Mouse (Mus musculus): ENCODE data around the gene Dqx1. TPM values are rescaled to one million over a fixed set of nuclear protein-coding genes. Genes with fewer than 3 reads are reported as not detected.

The Dqx1 gene
- total and polyA plus RNA-seq, 2 experiments from 2014 or later = 0.11 to 0.30 TPM

DNA sequence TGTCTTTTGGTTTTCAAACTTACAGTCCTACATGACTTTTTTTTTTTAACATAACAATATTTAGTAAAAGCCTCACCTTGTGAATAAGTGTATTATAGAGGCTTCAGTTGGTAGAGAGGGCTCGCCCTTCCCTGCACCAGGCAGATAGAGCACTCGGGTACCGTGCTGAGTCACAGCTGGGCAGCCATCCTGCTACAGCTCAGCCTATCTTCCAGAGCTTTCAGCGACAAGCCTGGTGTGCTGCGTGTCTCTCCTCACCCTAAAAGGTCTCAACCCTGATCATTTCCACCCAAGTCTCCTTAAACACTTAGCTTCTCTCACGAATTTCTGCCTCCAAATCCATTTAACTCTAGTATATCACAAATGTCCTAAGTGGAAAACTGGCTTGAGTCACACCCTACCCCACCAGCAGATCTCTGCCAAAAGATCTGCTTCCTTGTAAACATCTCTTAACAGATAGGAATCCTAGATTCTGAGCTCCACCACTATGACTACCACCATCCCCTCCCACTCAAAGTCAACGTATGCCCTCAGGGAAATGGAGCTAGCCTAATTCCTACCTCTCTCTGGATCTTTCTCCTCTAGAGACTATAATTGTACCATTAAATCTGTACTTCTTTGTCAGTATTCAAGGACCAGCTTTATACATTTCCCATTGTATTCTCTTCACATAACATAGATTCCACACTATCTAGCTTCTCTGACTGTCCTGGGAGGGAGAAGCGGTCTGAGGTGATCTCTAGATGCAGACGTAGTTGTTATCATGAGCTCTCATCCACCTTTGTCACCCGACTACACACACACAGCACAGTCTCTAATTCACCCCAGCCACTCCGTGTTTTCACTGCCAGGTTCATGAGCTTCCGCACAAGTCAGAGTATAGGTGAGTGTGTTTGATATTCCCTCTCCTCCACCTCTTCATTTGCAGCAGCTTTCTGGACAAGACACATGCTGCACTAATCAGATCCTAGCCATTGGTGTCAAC is 42.9 kb upstream of the Dqx1 start:
- Histone ChIP-seq H3K27ac (ENCODE audit: low read depth, low read length) (no peak overlapping the region), H3K9me3 (ENCODE audit: low read length) (no peaks in the 10 kb centered on the region), H3K4me3 (ENCODE audit: low read depth, low read length) (no peak overlapping the region), H3K27me3 (ENCODE audit: insufficient read depth, low read length) (no peaks in the 10 kb centered on the region), H3K4me1 (ENCODE audit: insufficient read depth, low read length) (no peaks in the 10 kb centered on the region), H3K9ac (replicated peaks; ENCODE audit: low read length, poor library complexity, severe bottlenecking) (no peak overlapping the region), H3K4me2 (ENCODE audit: low read depth, low read length, poor library complexity, severe bottlenecking) (no peak overlapping the region), H3K36me3 (ENCODE audit: insufficient read depth, low read length) (no peaks in the 10 kb centered on the region)
- no peak for TF ChIP-seq CTCF (IDR thresholded peaks at IDR 0.05)
- 78% methylated on average over 12 of the region's 12 CpGs for WGBS
- DNase-seq (ENCODE audit: low spot score) = no peak
- no peak for ATAC-seq (ENCODE audit: low FRiP score)

DNA sequence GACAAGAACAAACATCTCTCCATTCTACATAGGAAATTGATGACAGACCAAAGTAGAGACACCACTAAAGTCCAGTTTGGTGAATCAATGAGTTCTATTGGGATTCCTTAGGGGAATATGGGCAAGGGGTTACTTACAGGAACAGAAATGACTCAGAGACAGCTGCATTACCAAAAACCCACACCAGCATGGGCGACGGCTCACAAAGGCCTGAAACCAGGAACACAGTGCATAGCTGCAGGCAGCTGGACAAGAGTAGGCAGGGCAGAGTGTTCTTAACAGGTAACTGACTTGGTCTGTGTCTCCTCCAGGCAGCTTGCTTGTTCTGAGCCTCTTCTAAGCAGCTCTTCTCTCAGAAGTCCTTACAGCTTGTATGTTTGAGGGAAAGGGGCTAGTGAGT is 41.9 kb upstream of the Dqx1 start:
- no peak overlapping the region for H3K4me2 ChIP-seq (ENCODE audit: low read depth, low read length, poor library complexity, severe bottlenecking)
- no peaks in the 10 kb centered on the region for H3K36me3 ChIP-seq (ENCODE audit: insufficient read depth, low read length)
- H3K9ac ChIP-seq (replicated peaks; ENCODE audit: low read length, poor library complexity, severe bottlenecking) = no peak overlapping the region
- no peaks in the 10 kb centered on the region for H3K9me3 ChIP-seq (ENCODE audit: low read length)
- no peaks in the 10 kb centered on the region for H3K4me1 ChIP-seq (ENCODE audit: insufficient read depth, low read length)
- no peak for ATAC-seq (ENCODE audit: low FRiP score)
- no peak overlapping the region for H3K4me3 ChIP-seq (ENCODE audit: low read depth, low read length)
- no peak for TF ChIP-seq CTCF (IDR thresholded peaks at IDR 0.05)
- no peak overlapping the region for H3K27ac ChIP-seq (ENCODE audit: low read depth, low read length)
- WGBS = 79% methylated on average over 2 of the region's 2 CpGs
- no peaks in the 10 kb centered on the region for H3K27me3 ChIP-seq (ENCODE audit: insufficient read depth, low read length)
- no peak for DNase-seq (ENCODE audit: low spot score)

DNA sequence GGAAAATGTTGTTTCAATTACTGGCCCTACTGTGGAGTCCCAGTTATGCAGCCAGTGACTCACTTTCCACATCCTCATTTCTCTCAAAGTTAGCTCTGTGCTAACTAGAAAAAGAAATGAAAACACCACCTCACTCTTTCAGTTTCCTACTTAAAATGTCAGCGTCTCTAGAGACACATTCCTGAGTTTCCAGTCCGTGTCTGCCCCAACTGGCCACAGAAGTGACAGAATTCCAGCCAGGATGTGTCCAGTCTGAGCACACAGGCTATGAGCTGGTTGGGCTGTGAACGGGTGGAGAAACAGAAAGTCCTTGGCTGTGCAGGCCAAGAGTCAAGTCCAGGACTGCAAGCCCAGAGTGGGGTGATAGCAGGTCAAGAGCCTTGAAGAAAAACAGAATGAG is 40.5 kb upstream of the Dqx1 start:
- H3K4me1 ChIP-seq (ENCODE audit: insufficient read depth, low read length) = no peaks in the 10 kb centered on the region
- no peak overlapping the region for H3K9ac ChIP-seq (replicated peaks; ENCODE audit: low read length, poor library complexity, severe bottlenecking)
- no peak overlapping the region for H3K4me3 ChIP-seq (ENCODE audit: low read depth, low read length)
- H3K4me2 ChIP-seq (ENCODE audit: low read depth, low read length, poor library complexity, severe bottlenecking) = no peak overlapping the region
- TF ChIP-seq CTCF (IDR thresholded peaks at IDR 0.05) = no peak
- no peaks in the 10 kb centered on the region for H3K27me3 ChIP-seq (ENCODE audit: insufficient read depth, low read length)
- H3K9me3 ChIP-seq (ENCODE audit: low read length) = no peaks in the 10 kb centered on the region
- WGBS = 68% methylated on average over 3 of the region's 3 CpGs
- DNase-seq (ENCODE audit: low spot score) (no peak), ATAC-seq (ENCODE audit: low FRiP score) (no peak)
- no peaks in the 10 kb centered on the region for H3K36me3 ChIP-seq (ENCODE audit: insufficient read depth, low read length)
- no peak overlapping the region for H3K27ac ChIP-seq (ENCODE audit: low read depth, low read length)

DNA sequence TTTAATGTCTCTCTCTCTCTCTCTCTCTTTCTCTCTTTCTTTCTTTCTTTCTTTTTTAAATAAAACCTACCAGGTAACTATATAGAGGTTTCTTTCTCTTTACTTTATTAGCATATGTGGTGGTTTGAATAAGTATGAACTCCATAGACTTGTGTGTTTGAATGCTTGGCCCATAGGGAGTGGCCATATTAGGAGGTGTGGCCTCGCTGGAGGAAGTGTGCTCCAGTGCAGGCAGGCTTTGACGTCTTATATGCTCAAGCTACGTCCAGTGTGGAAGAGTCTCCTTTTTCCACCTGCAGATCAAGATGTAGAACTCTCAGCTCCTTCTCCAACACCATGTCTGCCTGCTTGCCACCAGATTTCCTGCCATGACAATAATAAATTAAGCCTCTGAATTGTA is 38.6 kb upstream of the Dqx1 start:
- no peak for ATAC-seq (ENCODE audit: low FRiP score)
- no peaks in the 10 kb centered on the region for H3K36me3 ChIP-seq (ENCODE audit: insufficient read depth, low read length)
- WGBS = 71% methylated on average over 3 of the region's 3 CpGs
- no peak for DNase-seq (ENCODE audit: low spot score)
- H3K4me3 ChIP-seq (ENCODE audit: low read depth, low read length) = no peak overlapping the region
- H3K4me2 ChIP-seq (ENCODE audit: low read depth, low read length, poor library complexity, severe bottlenecking) = no peak overlapping the region
- H3K9ac ChIP-seq (replicated peaks; ENCODE audit: low read length, poor library complexity, severe bottlenecking) = no peak overlapping the region
- H3K27me3 ChIP-seq (ENCODE audit: insufficient read depth, low read length) = no peaks in the 10 kb centered on the region
- H3K27ac ChIP-seq (ENCODE audit: low read depth, low read length) = no peak overlapping the region
- TF ChIP-seq CTCF (IDR thresholded peaks at IDR 0.05) = no peak
- H3K9me3 ChIP-seq (ENCODE audit: low read length) = no peaks in the 10 kb centered on the region
- H3K4me1 ChIP-seq (ENCODE audit: insufficient read depth, low read length) = no peaks in the 10 kb centered on the region

DNA sequence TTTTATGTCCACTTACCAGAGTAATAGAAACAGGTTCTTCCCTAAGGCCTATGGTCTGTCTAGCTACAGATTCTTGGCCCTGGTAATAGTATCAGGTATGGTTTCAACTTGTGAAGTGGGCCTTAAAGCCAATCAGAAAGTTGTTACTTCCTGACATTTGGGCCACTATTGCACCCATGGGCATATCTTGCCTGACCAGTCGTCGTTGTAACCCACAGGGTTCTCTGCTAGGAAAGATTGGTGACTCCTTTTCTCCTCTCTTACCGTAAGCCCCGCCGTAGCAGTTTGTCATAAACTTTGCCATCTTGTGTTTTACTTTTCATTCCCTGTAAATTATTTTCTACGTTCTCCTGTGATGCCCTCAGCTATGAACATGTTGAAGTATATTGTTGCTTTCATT is 37.5 kb upstream of the Dqx1 start:
- Histone ChIP-seq H3K9ac (replicated peaks; ENCODE audit: low read length, poor library complexity, severe bottlenecking) (no peak overlapping the region), H3K27ac (ENCODE audit: low read depth, low read length) (no peak overlapping the region), H3K4me1 (ENCODE audit: insufficient read depth, low read length) (no peaks in the 10 kb centered on the region), H3K4me2 (ENCODE audit: low read depth, low read length, poor library complexity, severe bottlenecking) (no peak overlapping the region), H3K27me3 (ENCODE audit: insufficient read depth, low read length) (no peaks in the 10 kb centered on the region), H3K9me3 (ENCODE audit: low read length) (no peaks in the 10 kb centered on the region), H3K36me3 (ENCODE audit: insufficient read depth, low read length) (no peaks in the 10 kb centered on the region), H3K4me3 (ENCODE audit: low read depth, low read length) (no peak overlapping the region)
- 89% methylated on average over 6 of the region's 6 CpGs for WGBS
- ATAC-seq (ENCODE audit: low FRiP score) (no peak), DNase-seq (ENCODE audit: low spot score) (no peak)
- no peak for TF ChIP-seq CTCF (IDR thresholded peaks at IDR 0.05)

DNA sequence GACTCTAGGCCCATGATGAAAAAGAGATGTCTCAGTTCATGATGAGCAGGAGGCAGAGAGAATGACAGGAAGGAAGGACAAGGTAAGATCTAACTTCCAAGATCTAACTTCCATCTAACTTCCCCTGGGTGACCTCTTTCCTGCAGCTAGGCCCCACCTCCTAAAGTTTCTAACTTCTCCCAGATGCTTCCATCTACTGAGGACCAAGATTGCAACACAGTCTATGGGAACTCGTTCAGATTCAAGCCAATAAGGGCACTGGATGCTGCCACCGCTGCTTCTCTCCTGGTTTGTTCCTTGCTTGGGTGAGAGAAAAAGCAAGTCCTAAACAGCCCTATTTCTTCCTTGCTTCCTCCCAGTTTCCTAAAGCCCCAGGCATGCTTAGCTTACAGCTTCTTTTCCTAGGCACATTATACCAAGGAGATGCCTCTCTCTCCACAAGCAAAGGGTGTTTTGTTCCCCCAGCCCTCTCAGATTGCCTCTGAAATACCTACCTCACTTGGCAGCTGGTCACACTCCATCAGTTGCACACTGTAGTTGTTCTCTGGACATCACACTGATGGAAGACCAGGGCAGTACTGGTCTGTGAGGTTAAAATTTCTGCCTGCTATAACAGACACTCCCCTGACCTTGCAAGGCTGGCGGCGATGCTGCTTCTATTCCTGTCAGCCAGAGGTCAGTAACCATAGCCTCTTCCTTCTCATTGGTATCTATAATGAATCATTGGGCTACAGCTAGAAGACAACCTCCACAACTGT is 36.6 kb upstream of the Dqx1 start:
- no peak overlapping the region for H3K4me3 ChIP-seq (ENCODE audit: low read depth, low read length)
- WGBS = 86% methylated on average over 4 of the region's 4 CpGs
- no peaks in the 10 kb centered on the region for H3K9me3 ChIP-seq (ENCODE audit: low read length)

More for the DNA sequence above, 36.6 kb upstream of the Dqx1 start:
- ATAC-seq (ENCODE audit: low FRiP score) (no peak), DNase-seq (ENCODE audit: low spot score) (no peak)
- H3K4me1 ChIP-seq (ENCODE audit: insufficient read depth, low read length) = no peaks in the 10 kb centered on the region
- H3K27ac ChIP-seq (ENCODE audit: low read depth, low read length) = no peak overlapping the region
- H3K9ac ChIP-seq (replicated peaks; ENCODE audit: low read length, poor library complexity, severe bottlenecking) = no peak overlapping the region
- no peaks in the 10 kb centered on the region for H3K27me3 ChIP-seq (ENCODE audit: insufficient read depth, low read length)
- no peak overlapping the region for H3K4me2 ChIP-seq (ENCODE audit: low read depth, low read length, poor library complexity, severe bottlenecking)
- H3K36me3 ChIP-seq (ENCODE audit: insufficient read depth, low read length) = no peaks in the 10 kb centered on the region
- TF ChIP-seq CTCF (IDR thresholded peaks at IDR 0.05) = no peak
